Mouse (Mus musculus): ENCODE measurements around the gene Wbp1l. TPM values are rescaled to one million over a fixed set of nuclear protein-coding genes. Genes with fewer than 3 reads are reported as not detected.

The Wbp1l gene
- total RNA-seq, 2 experiments from 2014 or later = 16.1 to 20.8 TPM

- no peak for ATAC-seq (replicated peaks; ENCODE audit: low FRiP score, low TSS enrichment, poor library complexity, severe bottlenecking)
Observed at GRCm38 (mm10) chr19:46592751-46593439, 6.0 kb upstream of the Wbp1l start.

- no peak for ATAC-seq (replicated peaks; ENCODE audit: low FRiP score, low TSS enrichment, poor library complexity, severe bottlenecking)
Observed at GRCm38 (mm10) chr19:46598187-46598586, 697 bp upstream of the Wbp1l start.

GRCm38 (mm10) chr19:46599375-46600256, 732 bp downstream of the Wbp1l start:
- 0 out of 2 replicates have a peak, but pooled peaks have one; percentile 22 for ATAC-seq (replicated peaks; ENCODE audit: low FRiP score, low TSS enrichment, poor library complexity, severe bottlenecking)

GRCm38 (mm10) chr19:46600371-46600770, 1.5 kb downstream of the Wbp1l start:
- ATAC-seq (replicated peaks; ENCODE audit: low FRiP score, low TSS enrichment, poor library complexity, severe bottlenecking) = no peak

GRCm38 (mm10) chr19:46601491-46601890, 2.6 kb downstream of the Wbp1l start:
- ATAC-seq (replicated peaks; ENCODE audit: low FRiP score, low TSS enrichment, poor library complexity, severe bottlenecking) = no peak

- no peak for ATAC-seq (replicated peaks; ENCODE audit: low FRiP score, low TSS enrichment, poor library complexity, severe bottlenecking)
Observed at GRCm38 (mm10) chr19:46602406-46602805, 3.5 kb downstream of the Wbp1l start.

GRCm38 (mm10) chr19:46606718-46607117, 7.8 kb downstream of the Wbp1l start:
- no peak for ATAC-seq (replicated peaks; ENCODE audit: low FRiP score, low TSS enrichment, poor library complexity, severe bottlenecking)

- peak; percentile 74 for ATAC-seq (replicated peaks; ENCODE audit: low FRiP score, low TSS enrichment, poor library complexity, severe bottlenecking)
Observed at GRCm38 (mm10) chr19:46607424-46607823, 8.5 kb downstream of the Wbp1l start.

GRCm38 (mm10) chr19:46608158-46608557, 9.3 kb downstream of the Wbp1l start:
- no peak for ATAC-seq (replicated peaks; ENCODE audit: low FRiP score, low TSS enrichment, poor library complexity, severe bottlenecking)

- ATAC-seq (replicated peaks; ENCODE audit: low FRiP score, low TSS enrichment, poor library complexity, severe bottlenecking) = no peak
Observed at GRCm38 (mm10) chr19:46616378-46616777, 17.5 kb downstream of the Wbp1l start.

- ATAC-seq (replicated peaks; ENCODE audit: low FRiP score, low TSS enrichment, poor library complexity, severe bottlenecking) = no peak
Observed at GRCm38 (mm10) chr19:46617361-46617760, 18.5 kb downstream of the Wbp1l start.

GRCm38 (mm10) chr19:46618322-46618721, 19.4 kb downstream of the Wbp1l start:
- ATAC-seq (replicated peaks; ENCODE audit: low FRiP score, low TSS enrichment, poor library complexity, severe bottlenecking) = no peak

GRCm38 (mm10) chr19:46619001-46619400, 20.1 kb downstream of the Wbp1l start:
- ATAC-seq (replicated peaks; ENCODE audit: low FRiP score, low TSS enrichment, poor library complexity, severe bottlenecking) = no peak

GRCm38 (mm10) chr19:46619518-46619917, 20.6 kb downstream of the Wbp1l start:
- ATAC-seq (replicated peaks; ENCODE audit: low FRiP score, low TSS enrichment, poor library complexity, severe bottlenecking) = no peak

GRCm38 (mm10) chr19:46620016-46620808, 21.3 kb downstream of the Wbp1l start:
- no peak for ATAC-seq (replicated peaks; ENCODE audit: low FRiP score, low TSS enrichment, poor library complexity, severe bottlenecking)

- ATAC-seq (replicated peaks; ENCODE audit: low FRiP score, low TSS enrichment, poor library complexity, severe bottlenecking) = no peak
Observed at GRCm38 (mm10) chr19:46621236-46622183, 22.6 kb downstream of the Wbp1l start.

- ATAC-seq (replicated peaks; ENCODE audit: low FRiP score, low TSS enrichment, poor library complexity, severe bottlenecking) = no peak
Observed at GRCm38 (mm10) chr19:46622659-46623193, 23.8 kb downstream of the Wbp1l start.

- ATAC-seq (replicated peaks; ENCODE audit: low FRiP score, low TSS enrichment, poor library complexity, severe bottlenecking) = no peak
Observed at GRCm38 (mm10) chr19:46623194-46623667, 24.3 kb downstream of the Wbp1l start.
